Mouse (Mus musculus): ENCODE data around the gene Ppm1k.

- TF ChIP-seq POLR2A (IDR thresholded peaks at IDR 0.05; ENCODE audit: borderline replicate concordance, low read depth, low read length): no peak
- no peak for TF ChIP-seq CTCF (IDR thresholded peaks at IDR 0.05; ENCODE audit: low read depth, low read length)
These were observed 28.2 kb upstream of the Ppm1k start for GRCm38 (mm10) chr6:57563454-57563853.
